Mouse (Mus musculus): ENCODE measurements around the gene Spty2d1. TPM values are rescaled to one million over a fixed set of nuclear protein-coding genes. Genes with fewer than 3 reads are reported as not detected.

Gene Spty2d1
- total RNA-seq, 2 experiments from 2014 or later: 17.4 to 20.2 TPM

DNA sequence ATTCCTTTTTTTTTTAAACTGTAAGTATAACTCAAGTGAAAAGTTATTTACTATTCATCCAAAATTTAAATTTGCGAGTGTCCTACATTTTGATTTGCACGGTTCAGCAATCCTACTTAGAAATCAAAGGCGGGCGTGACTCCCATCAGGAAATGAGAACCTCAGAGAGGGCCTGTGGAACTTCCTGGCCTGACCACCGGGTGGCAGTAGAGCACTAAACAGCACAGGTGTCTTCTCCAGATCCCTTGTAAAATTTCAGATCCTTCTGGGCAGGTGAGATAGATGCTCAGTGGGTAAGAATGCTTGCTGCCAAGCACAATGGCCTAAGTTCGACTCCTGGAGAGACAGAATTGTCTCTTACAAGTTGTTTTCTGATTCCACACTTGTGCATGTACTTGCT is 15.3 kb upstream of the Spty2d1 start:
- peak; percentile 84 to 92 for DNase-seq (ENCODE audit: low spot score in 2 of 2)

GRCm38 (mm10) chr7:47022482-47022881 is 14.3 kb upstream of the Spty2d1 start:
- DNase-seq (ENCODE audit: low spot score in 2 of 2): no peak

GRCm38 (mm10) chr7:47020956-47021355 is 12.7 kb upstream of the Spty2d1 start:
- no peak for DNase-seq (ENCODE audit: low spot score in 2 of 2)

- DNase-seq (ENCODE audit: low spot score in 2 of 2): peak; percentile 61 to 72
Measured at GRCm38 (mm10) chr7:47019641-47020040, 11.4 kb upstream of the Spty2d1 start.

DNA sequence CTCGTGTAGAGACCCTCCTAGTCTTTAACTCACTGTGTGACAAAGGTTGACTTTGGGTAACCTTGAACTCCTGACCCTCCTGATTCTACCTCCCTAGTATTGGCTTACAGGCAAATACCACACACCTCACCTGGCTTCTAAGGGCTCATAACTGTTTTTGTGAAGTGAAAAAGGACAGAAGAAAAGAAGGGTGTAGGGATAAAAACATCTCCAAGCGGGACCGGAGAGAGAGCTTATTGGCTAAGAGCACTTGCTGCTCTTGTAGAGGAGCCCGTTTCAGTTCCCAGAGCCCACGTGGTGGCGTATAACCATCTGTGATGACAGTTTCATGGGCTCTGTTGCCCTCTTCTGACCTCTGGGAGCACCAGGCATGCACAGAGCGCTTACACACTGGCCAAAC is 8.9 kb upstream of the Spty2d1 start:
- DNase-seq (ENCODE audit: low spot score in 2 of 2): no peak

DNA sequence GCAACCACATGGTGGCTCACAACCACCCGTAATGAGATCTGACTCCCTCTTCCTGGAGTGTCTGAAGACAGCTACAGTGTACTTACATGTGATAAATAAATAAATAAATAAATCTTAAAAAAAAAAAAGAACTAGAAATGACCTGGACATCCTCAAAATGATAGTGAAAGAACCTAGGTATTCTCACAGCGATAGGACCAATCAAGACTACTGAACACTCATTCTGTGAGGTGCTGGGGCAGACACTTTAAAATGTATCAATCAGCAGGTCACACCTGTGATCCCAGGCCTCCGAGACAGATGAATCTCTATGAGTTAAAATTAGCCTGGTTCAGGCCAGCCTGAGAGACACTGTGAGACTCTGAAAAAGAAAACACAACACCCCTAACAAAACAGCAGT is 8.4 kb upstream of the Spty2d1 start:
- DNase-seq (ENCODE audit: low spot score in 2 of 2): no peak

DNA sequence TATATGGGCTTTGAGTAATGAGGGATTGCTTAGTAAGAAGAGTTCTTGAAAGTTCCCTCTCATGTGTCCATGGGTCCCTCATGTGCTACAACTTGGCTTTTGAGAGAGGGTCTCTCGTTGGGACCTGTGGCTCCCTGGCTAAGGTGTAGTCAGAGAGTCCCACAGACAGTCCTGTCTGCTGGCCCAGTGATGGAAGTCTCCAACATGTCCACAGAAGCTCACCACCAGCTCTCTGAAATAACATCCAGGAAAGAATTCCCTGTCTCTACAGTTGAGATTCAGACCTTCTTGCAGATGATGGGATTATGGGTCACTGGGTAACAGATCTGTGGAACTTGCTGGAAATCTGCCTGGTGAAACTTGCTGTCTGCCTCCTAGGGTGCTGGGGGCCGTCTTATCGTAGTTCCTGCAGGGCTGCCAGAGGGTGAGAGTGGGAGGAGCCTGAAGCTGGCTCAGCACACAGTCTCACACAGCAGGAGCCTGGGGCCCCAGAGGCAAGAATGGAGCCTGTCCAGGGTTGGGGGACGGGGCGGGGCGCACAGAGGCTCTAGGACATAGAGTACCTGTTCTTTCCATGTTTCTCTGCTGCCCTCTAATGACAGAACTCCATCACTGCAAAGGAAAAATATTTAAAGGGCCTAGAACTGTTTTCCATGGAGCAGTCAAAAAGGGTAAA is 7.3 kb upstream of the Spty2d1 start:
- DNase-seq (ENCODE audit: low spot score in 2 of 2): peak; percentile 63 to 66

GRCm38 (mm10) chr7:47014564-47015389 is 6.6 kb upstream of the Spty2d1 start:
- no peak for DNase-seq (ENCODE audit: low spot score in 2 of 2)

DNA sequence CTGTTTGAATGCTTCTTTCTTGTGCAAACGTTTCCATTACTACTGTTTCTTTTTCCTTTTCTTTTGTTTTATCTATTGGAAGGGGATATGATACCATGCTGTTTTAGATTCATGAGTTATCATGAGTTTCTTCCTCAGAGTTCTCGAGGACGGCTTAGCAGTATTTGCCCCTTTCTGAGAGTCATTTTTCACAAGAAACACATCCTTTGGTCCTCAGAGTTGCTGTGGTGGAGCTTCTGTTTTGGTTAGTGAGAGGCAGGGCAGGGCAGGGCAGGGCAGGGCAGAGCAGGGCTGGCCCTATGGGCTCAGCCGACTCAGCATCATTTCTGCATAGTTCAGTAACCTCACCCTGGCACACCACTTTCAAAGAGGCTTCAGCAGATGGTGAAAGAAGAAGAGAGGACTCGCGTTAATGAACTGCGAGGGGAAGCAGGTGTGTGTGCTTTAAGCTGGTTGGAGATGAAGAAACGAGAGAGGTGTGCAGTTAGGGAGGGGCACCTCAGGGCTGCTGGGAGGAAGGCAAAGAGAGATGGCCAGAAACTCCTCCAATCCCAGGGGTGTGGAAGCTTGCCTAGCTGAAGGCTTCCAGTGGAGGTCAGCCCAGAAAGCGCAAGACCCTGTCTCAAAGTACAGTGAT is 5.0 kb upstream of the Spty2d1 start:
- DNase-seq (ENCODE audit: low spot score in 2 of 2): no peak

DNA sequence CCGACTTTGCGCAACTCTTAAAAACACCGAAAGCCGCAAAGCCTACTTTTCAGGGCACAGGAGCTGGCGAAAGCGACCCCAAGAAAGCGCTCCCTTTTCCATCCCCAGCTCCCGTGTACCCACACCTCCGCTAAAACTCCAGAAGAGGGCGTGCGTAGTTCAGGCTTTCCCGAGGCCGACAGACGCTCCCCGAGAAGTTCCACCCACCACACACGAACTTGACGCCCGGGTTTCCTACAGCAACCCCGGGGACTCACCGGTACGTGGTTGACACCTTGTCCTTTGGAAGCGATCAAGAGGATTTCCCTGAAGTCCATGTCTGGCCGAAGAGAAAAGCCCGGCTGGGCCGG is 418 bp downstream of the Spty2d1 start:
- DNase-seq (ENCODE audit: low spot score in 2 of 2): no peak

GRCm38 (mm10) chr7:47007109-47007780 is 966 bp downstream of the Spty2d1 start:
- no peak for DNase-seq (ENCODE audit: low spot score in 2 of 2)

- no peak for DNase-seq (ENCODE audit: low spot score in 2 of 2)
Measured at GRCm38 (mm10) chr7:47003411-47004115, 4.6 kb downstream of the Spty2d1 start.

DNA sequence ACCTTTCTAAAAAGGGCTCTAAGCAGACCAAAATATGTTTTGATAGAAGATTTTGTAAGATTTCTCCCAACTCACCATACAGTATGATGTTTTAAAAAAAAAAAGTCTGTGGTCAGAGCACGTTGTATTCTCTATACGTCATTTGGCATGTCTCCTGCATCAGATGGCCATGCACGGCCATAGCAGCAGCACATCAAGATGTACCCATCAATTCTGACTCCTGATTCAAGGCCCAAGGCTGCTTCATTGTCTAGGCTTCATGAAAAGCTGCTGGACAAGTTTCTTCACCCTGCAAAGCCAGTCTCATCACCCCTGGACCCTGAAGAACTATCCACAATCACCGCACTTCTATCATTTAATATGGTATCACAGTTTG is 6.3 kb downstream of the Spty2d1 start:
- no peak for DNase-seq (ENCODE audit: low spot score in 2 of 2)

DNA sequence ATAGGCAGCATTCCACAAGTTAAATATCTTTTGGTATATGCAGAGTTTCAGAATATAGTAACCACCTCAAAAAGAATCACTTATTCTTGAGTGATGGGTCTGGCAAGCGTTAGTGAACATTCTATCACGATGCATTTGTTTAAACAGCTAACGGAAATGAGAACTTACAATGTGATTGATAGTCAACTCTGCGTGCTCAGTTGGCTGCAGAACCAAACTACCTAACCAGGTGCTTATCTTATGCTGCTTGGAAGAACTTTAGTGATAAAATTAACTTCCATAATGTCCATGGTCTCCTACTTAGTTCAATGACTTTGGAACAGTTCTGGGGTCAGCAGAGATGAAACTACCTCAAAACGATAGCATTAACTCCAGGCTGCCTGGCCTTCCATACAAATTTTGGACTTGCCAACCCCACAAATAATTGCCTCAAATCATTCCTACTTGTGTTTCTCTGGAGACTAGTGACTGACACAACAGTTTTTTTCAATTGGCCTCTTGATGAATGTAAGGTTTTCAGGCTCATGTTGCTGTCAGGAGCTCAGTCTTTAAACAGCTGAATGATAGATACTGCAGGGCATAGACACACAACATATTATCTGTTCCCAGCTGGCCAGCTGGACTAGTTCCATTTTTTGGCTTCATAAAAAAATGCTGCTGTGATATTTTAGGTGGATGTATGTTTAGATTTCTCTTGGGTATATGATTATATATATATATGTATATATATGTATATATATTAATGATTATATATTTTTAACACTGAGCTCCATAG is 6.9 kb downstream of the Spty2d1 start:
- no peak for DNase-seq (ENCODE audit: low spot score in 2 of 2)

GRCm38 (mm10) chr7:47000644-47000983 is 7.6 kb downstream of the Spty2d1 start:
- no peak for DNase-seq (ENCODE audit: low spot score in 2 of 2)

GRCm38 (mm10) chr7:46999983-47000643 is 8.1 kb downstream of the Spty2d1 start:
- DNase-seq (ENCODE audit: low spot score in 2 of 2): no peak

DNA sequence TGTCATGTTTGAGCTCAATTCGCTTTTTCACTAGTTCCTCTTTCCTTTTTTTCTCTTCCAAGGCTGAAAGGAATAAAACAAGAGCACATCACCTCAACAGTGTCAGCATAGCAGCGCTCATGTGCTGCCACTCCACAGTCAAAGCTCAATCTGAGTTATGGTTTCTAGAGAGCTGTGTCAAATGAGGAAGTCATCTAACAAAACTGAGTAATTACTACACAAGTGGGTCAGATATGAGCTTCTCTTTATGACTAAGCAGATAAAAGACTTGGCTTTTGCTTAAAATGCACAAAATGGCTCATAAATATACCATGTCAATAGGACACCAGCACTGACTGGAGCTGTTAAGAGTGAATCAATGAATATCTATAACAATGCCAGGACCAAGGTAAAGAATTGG is 9.3 kb downstream of the Spty2d1 start:
- no peak for DNase-seq (ENCODE audit: low spot score in 2 of 2)

GRCm38 (mm10) chr7:46997644-46998395 is 10.4 kb downstream of the Spty2d1 start:
- no peak for DNase-seq (ENCODE audit: low spot score in 2 of 2)

- DNase-seq (ENCODE audit: low spot score in 2 of 2): no peak
Measured at GRCm38 (mm10) chr7:46997008-46997407, 11.2 kb downstream of the Spty2d1 start.
